In genomic region chr2:30650249-30650648, GRCm38 (mm10) we compare ENCODE assay signal across 10 mouse cellular contexts. TPM values are rescaled to one million over a fixed set of nuclear protein-coding genes. Genes with fewer than 3 reads are reported as not detected.
DNase-seq lines count a peak whose midpoint lies in the region; ATAC-seq and TF ChIP-seq lines count a peak whose summit lies in the region.
"Had no signal": no experiment of that assay in that cellular context is flagged by ENCODE, and none has a peak within 500 bp of the region (broad histone marks: within the 10 kb centered on the region; RNA-seq: fewer than 3 reads in every experiment).

No protein-coding gene starts in this region.

- no peak overlapping the region for H3K4me3 ChIP-seq in heart, embryonic 12.5 days
- no peak overlapping the region for H3K4me3 ChIP-seq in embryonic facial prominence, embryonic 12.5 days
- H3K4me3 ChIP-seq in hindbrain, embryonic 14.5 days (replicated peaks; ENCODE audit: low read length): no peak overlapping the region
- no peak overlapping the region for H3K4me3 ChIP-seq in midbrain, postnatal 0 days (ENCODE audit: low read depth, low read length)
- H3K4me3 ChIP-seq: liver, embryonic 12.5 days had no signal

- no peaks in the 10 kb centered on the region for H3K36me3 ChIP-seq in heart, embryonic 12.5 days
- H3K36me3 ChIP-seq in embryonic facial prominence, embryonic 12.5 days: no peaks in the 10 kb centered on the region
- H3K36me3 ChIP-seq in hindbrain, embryonic 14.5 days (replicated peaks; ENCODE audit: control insufficient read depth, insufficient read depth): no peaks in the 10 kb centered on the region
- H3K36me3 ChIP-seq in midbrain, postnatal 0 days (ENCODE audit: insufficient read depth, low read length): no peaks in the 10 kb centered on the region
- H3K36me3 ChIP-seq: liver, embryonic 12.5 days had no signal

- peaks cover 58% of the 10 kb centered on the region for H3K4me1 ChIP-seq in heart, embryonic 12.5 days (replicated peaks)
- H3K4me1 ChIP-seq in embryonic facial prominence, embryonic 12.5 days: peaks cover 54% of the 10 kb centered on the region
- peaks cover 60% of the 10 kb centered on the region for H3K4me1 ChIP-seq in hindbrain, embryonic 14.5 days (replicated peaks; ENCODE audit: control insufficient read depth, insufficient read depth, low read length)
- H3K4me1 ChIP-seq in midbrain, postnatal 0 days (ENCODE audit: insufficient read depth, low read length): peaks cover 45% of the 10 kb centered on the region

- ATAC-seq in heart, embryonic 12.5 days (ENCODE audit: insufficient number of reproducible peaks, low FRiP score): no peak
- no peak for ATAC-seq in embryonic facial prominence, embryonic 12.5 days (ENCODE audit: insufficient number of reproducible peaks, insufficient read depth, low FRiP score, low TSS enrichment)
- no peak for ATAC-seq in hindbrain, embryonic 14.5 days (ENCODE audit: low FRiP score)
- ATAC-seq in midbrain, postnatal 0 days (ENCODE audit: low FRiP score): no peak
- ATAC-seq: liver, embryonic 12.5 days had no signal

- no peak overlapping the region for H3K4me2 ChIP-seq in heart, embryonic 12.5 days
- H3K4me2 ChIP-seq in embryonic facial prominence, embryonic 12.5 days (replicated peaks): no peak overlapping the region
- H3K4me2 ChIP-seq in hindbrain, embryonic 14.5 days (replicated peaks): no peak overlapping the region
- H3K4me2 ChIP-seq in midbrain, postnatal 0 days (ENCODE audit: low read depth, low read length, poor library complexity, severe bottlenecking): no peak overlapping the region
- H3K4me2 ChIP-seq: liver, embryonic 12.5 days had no signal

- 75% methylated on average over 9 of the region's 9 CpGs for WGBS in heart, embryonic 12.5 days
- 54% methylated on average over 9 of the region's 9 CpGs for WGBS in embryonic facial prominence, embryonic 12.5 days
- 32% methylated on average over 9 of the region's 9 CpGs for WGBS in hindbrain, embryonic 14.5 days
- WGBS in midbrain, postnatal 0 days: 50% methylated on average over 9 of the region's 9 CpGs

- H3K9me3 ChIP-seq in heart, embryonic 12.5 days (replicated peaks): no peaks in the 10 kb centered on the region
- 0 out of 2 replicates have a peak, but pooled peaks cover 3% of the 10 kb centered on the region for H3K9me3 ChIP-seq in embryonic facial prominence, embryonic 12.5 days
- H3K9me3 ChIP-seq in hindbrain, embryonic 14.5 days (ENCODE audit: control insufficient read depth, low read length): no peaks in the 10 kb centered on the region
- no peaks in the 10 kb centered on the region for H3K9me3 ChIP-seq in midbrain, postnatal 0 days (ENCODE audit: low read length)
- H3K9me3 ChIP-seq: liver, embryonic 12.5 days had no signal

- no peak overlapping the region for H3K27ac ChIP-seq in heart, embryonic 12.5 days (ENCODE audit: poor library complexity, severe bottlenecking)
- H3K27ac ChIP-seq in embryonic facial prominence, embryonic 12.5 days: peak overlapping the region; percentile 64
- peak overlapping the region; percentile 95 for H3K27ac ChIP-seq in hindbrain, embryonic 14.5 days
- peak overlapping the region; percentile 34; the same call in 1 of the 2 replicates for H3K27ac ChIP-seq in midbrain, postnatal 0 days (ENCODE audit: low read depth, low read length)
- H3K27ac ChIP-seq: liver, embryonic 12.5 days had no signal

- H3K27me3 ChIP-seq in heart, embryonic 12.5 days (replicated peaks): no peaks in the 10 kb centered on the region
- no peaks in the 10 kb centered on the region for H3K27me3 ChIP-seq in embryonic facial prominence, embryonic 12.5 days
- no peaks in the 10 kb centered on the region for H3K27me3 ChIP-seq in hindbrain, embryonic 14.5 days (ENCODE audit: control insufficient read depth, insufficient read depth, low read length)
- no peaks in the 10 kb centered on the region for H3K27me3 ChIP-seq in midbrain, postnatal 0 days (ENCODE audit: insufficient read depth, low read length)

- 0 out of 2 replicates have a peak overlapping the region, but pooled peaks have one; percentile 1 for H3K9ac ChIP-seq in heart, embryonic 12.5 days
- no peak overlapping the region for H3K9ac ChIP-seq in embryonic facial prominence, embryonic 12.5 days
- no peak overlapping the region for H3K9ac ChIP-seq in hindbrain, embryonic 14.5 days
- no peak overlapping the region for H3K9ac ChIP-seq in midbrain, postnatal 0 days (replicated peaks; ENCODE audit: low read length, poor library complexity, severe bottlenecking)
- H3K9ac ChIP-seq: liver, embryonic 12.5 days had no signal

- no peak for DNase-seq in heart, adult 18-20 months
- DNase-seq in hindbrain, embryonic 14.5 days (ENCODE audit: low spot score): no peak
- DNase-seq in midbrain, postnatal 0 days (ENCODE audit: low spot score): peak; percentile 47
- DNase-seq in thymus, postnatal 0 days (ENCODE audit: low spot score): no peak
- no peak for DNase-seq in urinary bladder, postnatal 10 days (ENCODE audit: low spot score)
- DNase-seq in layer of hippocampus, adult 11-12 months (ENCODE audit: low spot score): no peak
- DNase-seq: cerebellum, postnatal 36 days had no signal

- no peak for TF ChIP-seq CTCF in midbrain, postnatal 0 days (IDR thresholded peaks at IDR 0.05)

RNA-seq across cellular contexts. Expression of gene Cstad, which starts 55.4 kb away (rescaled TPM):
- 1.4 and 2.0 TPM in 2 replicates for polyA plus RNA-seq in heart, embryonic 12.5 days (2016; fragmentation: Nextera tagmentation; extraction: Ambion mirVana)
- total RNA-seq in heart, adult 18-20 months (2021): 1 to 10 TPM in 1 of 2 experiments, under 1 TPM in 1; 0.57 to 1.2 TPM
- polyA plus RNA-seq in embryonic facial prominence, embryonic 12.5 days (2016; fragmentation: Nextera tagmentation; extraction: Ambion mirVana): 0.57 and 1.4 TPM in 2 replicates
- 1.6 TPM in 1 of 2 replicates, not detected in the other for polyA plus RNA-seq in hindbrain, embryonic 14.5 days (2014; fragmentation: Nextera tagmentation; extraction: Ambion mirVana)
- 0.55 and 2.2 TPM in 2 replicates for total RNA-seq in midbrain, postnatal 0 days (2014; rRNA removed)
- polyA plus RNA-seq in midbrain, postnatal 0 days (2015; fragmentation: Nextera tagmentation; extraction: Ambion mirVana): 0.64 and 0.70 TPM in 2 replicates
- 1.2 and 1.3 TPM in 2 replicates for polyA plus RNA-seq in thymus, postnatal 0 days (2015; fragmentation: Nextera tagmentation; extraction: Ambion mirVana)
